Mouse (Mus musculus): ENCODE measurements around the gene Lmcd1. TPM values are rescaled to one million over a fixed set of nuclear protein-coding genes. Genes with fewer than 3 reads are reported as not detected.
A peak's percentile ranks its signal among the peaks of the same experiment; 100 is the strongest.

Lmcd1 gene
- polyA plus RNA-seq, 1 experiment, result 4.0 TPM

DNA sequence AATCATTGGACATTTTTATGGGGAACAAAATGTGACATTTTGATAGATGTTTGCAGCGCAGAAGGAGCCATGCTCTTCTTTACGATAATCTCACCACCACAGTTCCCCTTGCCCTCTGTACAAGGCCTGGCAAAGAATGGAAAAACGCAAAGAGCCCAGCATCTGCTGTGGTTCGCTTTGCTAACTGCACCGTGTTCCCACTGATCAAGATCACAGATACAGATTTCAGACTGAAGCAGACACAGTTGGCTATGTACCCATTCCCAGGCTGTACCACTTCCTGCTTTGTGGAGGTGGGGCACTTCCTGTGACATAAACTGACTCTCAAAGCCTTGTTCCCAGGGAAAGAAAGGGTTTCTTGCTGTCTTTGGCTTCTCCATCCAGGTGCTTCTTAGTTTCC lies 60.4 kb downstream of the Lmcd1 start:
- DNase-seq (ENCODE audit: low read depth, low spot score), result no peak
- 69% methylated on average over 5 of the region's 5 CpGs for WGBS

DNA sequence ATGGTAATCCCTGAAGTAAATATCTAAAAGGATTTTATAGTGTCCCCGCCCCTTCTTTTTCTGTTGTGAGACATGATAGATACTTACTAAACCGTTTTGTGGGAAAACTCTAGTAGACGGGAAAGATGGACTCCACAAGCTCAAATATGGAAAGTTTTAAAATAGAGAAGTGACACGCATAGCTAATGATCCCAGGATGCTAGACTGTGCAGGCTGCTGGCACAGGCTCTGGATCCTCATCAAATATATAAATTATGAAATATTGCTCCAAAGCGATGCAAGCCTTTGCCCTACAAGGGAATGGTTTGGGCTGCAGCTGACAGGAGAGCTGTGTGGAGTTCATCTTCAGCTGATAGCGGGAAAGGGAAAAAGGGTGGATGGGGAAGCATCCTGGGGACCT lies 64.1 kb downstream of the Lmcd1 start:
- DNase-seq (ENCODE audit: low read depth, low spot score), result no peak
- 69% methylated on average over 6 of the region's 6 CpGs for WGBS

DNA sequence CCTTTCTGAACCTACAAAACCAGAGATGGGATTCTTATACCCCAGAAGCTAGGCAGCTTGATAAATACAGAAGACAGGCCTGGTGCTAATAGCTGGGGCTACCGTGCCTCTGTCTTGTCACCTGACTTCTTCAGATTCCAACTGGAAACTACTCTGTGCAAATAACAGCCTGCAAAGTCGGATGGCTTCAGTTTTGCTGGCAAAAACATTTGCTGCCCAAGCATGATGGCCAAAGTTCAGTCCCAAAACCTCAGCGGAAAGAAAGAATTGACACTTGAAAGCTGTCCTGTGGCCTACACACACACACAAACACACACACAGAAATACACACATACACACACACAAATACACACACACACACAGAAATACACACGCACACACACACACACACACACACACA lies 65.5 kb downstream of the Lmcd1 start:
- whole genome bisulfite sequencing, result 63% methylated on average over 4 of the region's 4 CpGs
- no peak for DNase-seq (ENCODE audit: low read depth, low spot score)

DNA sequence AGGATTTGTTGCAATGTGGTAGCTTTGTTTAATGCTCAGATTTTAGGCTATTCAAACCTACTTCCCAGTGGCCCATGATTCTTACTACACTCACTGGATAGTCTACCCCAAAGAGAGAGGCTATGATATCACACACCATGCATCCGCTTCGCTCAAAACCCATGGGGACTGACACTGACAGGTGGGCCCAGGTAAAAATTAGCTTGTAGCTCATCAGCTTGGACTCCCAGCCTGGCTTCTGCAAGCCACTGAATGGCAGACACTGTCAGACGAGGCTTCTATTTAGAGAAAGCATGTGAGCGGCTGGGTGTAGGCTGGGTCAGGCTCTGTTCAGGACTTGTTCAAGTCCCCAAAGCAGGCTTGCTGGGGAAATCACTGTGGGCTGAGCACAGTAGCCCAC lies 76.9 kb downstream of the Lmcd1 start:
- WGBS, result 90% methylated on average over 4 of the region's 4 CpGs
- DNase-seq (ENCODE audit: low read depth, low spot score), result no peak

DNA sequence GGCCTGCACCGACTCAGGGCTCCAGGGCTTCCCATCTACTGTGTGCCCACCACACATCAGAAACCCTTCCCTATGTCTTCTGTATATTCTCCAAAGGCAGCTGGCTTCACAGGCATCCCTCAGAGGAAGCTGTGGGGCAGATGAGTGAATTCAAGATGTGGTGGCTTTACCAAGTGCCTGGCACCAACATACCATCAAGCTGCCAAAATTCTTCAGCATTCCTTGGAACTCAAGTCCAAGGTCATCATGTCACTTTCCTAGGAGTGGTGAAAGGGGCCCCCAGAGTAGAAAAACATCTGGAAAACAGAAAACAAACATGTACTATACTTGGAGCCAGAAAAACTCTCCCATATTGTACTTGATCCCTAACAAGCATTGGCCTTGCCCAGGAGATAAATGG lies 85.8 kb downstream of the Lmcd1 start:
- DNase-seq (ENCODE audit: low read depth, low spot score), result no peak
- WGBS, result 78% methylated on average over 1 of the region's 1 CpGs

DNA sequence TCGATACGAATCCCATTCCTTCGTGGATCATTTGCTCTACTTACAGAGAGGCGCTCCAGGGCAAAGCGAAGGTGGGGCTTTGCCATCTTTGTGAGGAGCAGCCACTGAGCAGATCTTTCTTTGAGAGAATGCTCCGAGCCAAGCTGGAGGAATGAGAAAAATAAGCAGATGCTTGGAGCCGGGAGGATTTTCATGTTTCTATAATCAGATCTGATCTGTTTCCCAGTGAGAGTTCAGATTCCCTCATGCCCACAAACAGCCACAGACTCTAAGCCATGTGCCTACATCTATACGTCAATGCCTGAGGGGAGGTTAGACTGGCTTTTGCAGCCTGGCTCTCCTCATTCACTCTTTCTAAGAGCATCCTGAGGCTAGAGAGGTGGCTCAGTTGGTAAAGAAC lies 87.1 kb downstream of the Lmcd1 start:
- no peak for DNase-seq (ENCODE audit: low read depth, low spot score)
- 82% methylated on average over 8 of the region's 8 CpGs for WGBS

DNA sequence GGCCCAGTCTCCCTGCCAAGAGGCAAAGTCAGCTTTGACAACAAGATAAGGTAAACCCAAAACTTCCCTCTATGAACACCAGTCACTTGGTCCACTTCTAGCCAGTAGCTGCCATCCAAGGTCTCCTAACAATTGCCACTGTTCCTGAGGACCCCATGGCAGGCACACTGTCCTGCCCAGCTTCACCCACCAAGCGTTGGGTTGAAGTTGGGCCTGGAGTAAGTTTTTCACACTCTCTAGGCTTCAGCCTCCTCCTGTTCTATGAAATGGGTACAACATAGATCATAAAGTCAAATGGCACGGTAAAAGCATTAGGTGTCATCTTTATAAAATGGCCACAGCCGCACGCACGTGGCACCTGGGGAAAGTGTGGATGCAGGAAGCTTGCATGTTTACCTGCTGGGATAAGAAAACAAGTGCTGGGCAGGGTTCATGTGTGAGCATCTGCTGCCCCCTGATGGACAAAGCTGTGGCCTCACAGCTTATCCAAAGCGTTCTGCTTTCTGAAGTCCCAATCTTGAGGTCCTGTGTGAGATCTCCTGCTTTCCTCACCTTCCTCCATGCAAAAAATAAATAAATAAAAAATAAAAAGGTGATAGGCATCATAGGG lies 88.9 kb downstream of the Lmcd1 start:
- WGBS, result 23% methylated on average over 6 of the region's 6 CpGs

DNA sequence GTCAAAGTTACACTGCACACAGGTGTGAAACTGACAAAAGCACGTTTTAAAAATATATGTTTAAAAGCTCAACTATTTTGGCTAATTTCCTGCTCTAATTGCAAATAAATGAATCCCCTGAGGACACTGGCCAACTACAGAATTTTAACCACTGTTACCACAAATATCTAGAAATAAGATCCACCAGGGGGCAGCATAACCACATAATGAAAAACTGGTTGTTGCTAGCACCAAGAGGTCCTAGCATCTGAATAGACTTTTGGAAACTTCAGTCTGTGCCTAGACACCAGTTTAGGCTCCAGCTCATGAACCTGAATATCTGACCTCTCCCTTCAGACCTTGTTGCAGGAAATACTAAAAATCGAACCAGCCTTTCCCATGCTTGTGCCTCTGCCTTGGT lies 91.0 kb downstream of the Lmcd1 start:
- DNase-seq (ENCODE audit: low read depth, low spot score), result peak; percentile 18
- WGBS, result 39% methylated on average over 2 of the region's 2 CpGs

More for the DNA sequence above, 88.9 kb downstream of the Lmcd1 start:
- peak; percentile 11 for DNase-seq (ENCODE audit: low read depth, low spot score)

DNA sequence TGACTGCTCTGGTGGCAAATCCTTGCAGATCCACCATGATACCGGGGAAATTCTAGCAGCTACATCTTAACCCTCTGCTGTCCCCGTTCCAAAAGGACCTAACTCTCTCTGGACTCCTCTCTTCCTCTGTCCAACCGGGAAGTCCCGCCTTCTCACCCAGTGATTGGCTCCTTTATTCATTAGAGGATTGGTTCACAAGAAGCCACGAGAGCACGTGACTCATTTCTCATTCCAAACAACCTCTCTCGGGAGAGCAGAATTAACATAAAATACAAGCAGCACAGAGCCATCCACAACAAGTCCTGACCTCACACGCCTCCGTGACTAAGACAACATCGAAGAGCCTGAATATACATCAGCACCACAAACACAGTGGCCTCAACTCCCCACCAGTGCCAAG lies 91.7 kb downstream of the Lmcd1 start:
- DNase-seq (ENCODE audit: low read depth, low spot score), result no peak
- 79% methylated on average over 10 of the region's 10 CpGs for WGBS

DNA sequence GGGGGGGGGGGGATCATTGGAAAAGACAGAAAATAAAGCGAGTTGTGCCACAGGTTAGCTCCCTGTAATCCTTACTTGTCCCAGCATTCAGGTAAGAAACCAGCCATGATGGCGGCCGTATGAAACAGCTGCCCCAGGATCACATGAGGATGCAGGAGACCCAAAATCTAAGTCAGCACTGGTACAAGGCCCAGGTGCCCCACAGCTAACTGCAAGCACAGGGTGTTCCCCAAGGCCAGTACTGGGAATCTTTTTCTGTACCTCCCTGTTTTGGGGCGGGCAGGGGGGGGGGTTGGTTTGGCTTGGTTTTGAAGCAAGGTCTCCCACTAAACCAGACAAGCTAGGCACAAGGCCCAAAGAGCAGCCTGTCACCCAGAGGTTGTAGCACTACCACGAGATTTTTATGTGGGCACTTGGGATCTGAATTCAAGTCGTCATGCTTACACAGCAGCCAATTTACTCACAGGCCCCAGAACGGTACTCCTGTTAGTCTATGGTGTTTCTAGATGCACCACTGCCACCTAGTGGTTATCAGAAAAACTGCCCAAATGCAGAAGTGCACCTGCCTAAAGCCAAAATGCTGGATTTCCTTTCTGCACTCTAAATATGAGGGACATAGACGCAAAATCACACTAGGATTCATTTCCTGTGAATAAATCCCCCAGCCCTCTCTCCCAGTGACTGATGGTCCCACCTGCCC lies 100.5 kb downstream of the Lmcd1 start:
- DNase-seq (ENCODE audit: low read depth, low spot score), result peak; percentile 6
- WGBS, result 40% methylated on average over 8 of the region's 8 CpGs

DNA sequence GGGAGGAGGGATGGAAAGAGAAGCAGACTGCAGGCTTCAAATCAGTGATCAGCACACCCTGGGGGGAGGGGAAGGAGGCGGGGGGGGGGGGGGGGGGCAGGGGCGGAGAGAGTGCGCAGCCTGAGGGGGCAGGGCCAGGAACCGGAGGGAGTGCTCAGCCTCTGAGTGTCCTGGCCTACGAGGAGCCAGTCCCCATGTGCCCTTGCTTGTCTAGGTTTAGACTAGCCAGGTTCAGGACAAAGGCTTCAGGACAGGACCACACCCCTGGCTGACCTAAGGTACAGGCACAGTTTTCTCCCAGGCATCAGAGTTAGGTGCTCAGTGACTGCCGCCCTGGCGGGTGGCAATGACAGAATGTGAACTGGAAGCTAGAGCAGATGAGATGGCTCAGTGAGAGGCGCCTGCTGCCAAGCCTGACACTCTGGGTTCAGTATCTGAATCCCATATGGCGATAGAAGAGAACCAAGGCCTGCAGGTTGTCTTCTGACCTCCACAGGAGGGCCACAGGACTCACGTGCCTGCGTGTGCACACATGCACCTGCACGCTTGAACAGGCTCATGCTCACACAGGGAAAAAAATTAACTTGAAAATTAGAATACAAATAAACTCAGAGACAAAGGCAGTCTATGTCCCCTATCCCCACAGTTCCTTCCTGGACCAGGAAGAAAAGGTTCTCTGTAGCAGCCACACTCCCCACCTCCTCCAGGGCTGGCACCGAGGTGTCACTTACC lies 102.3 kb downstream of the Lmcd1 start:
- WGBS, result 57% methylated on average over 10 of the region's 13 CpGs
- DNase-seq (ENCODE audit: low read depth, low spot score), result no peak

DNA sequence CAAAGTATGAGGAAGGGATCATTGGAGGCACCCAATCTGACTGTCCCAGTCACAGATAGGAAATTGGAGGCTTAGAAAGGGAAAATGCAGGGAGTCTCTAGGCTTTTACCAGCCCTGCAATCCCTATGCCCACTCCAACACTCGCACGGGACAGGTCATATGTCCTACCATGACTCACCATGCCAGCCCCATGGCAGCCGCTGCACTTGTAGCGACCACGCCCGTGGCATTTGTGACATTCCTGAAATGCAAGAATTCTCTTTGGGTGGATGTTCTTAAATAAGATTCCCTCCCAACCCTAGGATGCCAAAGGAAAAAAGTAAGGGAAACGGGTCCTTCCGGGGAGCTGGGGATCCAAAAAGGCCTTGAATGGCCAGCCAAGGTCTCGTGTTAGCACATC lies 105.5 kb downstream of the Lmcd1 start:
- DNase-seq (ENCODE audit: low read depth, low spot score), result no peak
- 72% methylated on average over 9 of the region's 9 CpGs for WGBS

Other genes starting within 250 kb of the Lmcd1 start
- 5.2 and 5.3 TPM in 2 replicates for gene Ssu2, start 114.3 kb downstream of the Lmcd1 start, polyA plus RNA-seq (2012; rRNA removed)
- 6.8 and 7.8 TPM in 2 replicates for gene Cav3, start 185.7 kb downstream of the Lmcd1 start, polyA plus RNA-seq (2012; rRNA removed)
- gene Oxtr, start 216.2 kb downstream of the Lmcd1 start, polyA plus RNA-seq (2012; rRNA removed), result 0.62 and 1.3 TPM in 2 replicates